ENCODE assay signal across 9 mouse cellular contexts in genomic region chr1:162895900-162896299, GRCm38 (mm10). TPM values are rescaled to one million over a fixed set of nuclear protein-coding genes. Genes with fewer than 3 reads are reported as not detected.
DNase-seq lines count a peak whose midpoint lies in the region; ATAC-seq and TF ChIP-seq lines count a peak whose summit lies in the region.
"Had no signal": no experiment of that assay in that cellular context is flagged by ENCODE, and none has a peak within 500 bp of the region (broad histone marks: within the 10 kb centered on the region; RNA-seq: fewer than 3 reads in every experiment).

No protein-coding gene starts in this region.

- DNase-seq in cerebellum, adult 18-20 months: peak; percentile 12 to 25
- DNase-seq in MEL (ENCODE audit: low read depth, low spot score): peak; percentile 66
- DNase-seq in cerebellum, postnatal 36 days: peak; percentile 19 to 22
- DNase-seq in gastrocnemius, postnatal 36 days: peak; percentile 62 to 63
- DNase-seq in layer of hippocampus, adult 2 months (ENCODE audit: low spot score in 2 of 2): peak; percentile 41 to 81
- DNase-seq in right cerebral cortex, postnatal 25 days: peak; percentile 29

- TF ChIP-seq RAD21 in MEL (IDR thresholded peaks at IDR 0.05; ENCODE audit: low read depth, low read length): peak; percentile 87

- no peaks in the 10 kb centered on the region for H3K9me3 ChIP-seq in MEL (replicated peaks; ENCODE audit: insufficient read depth, low read length)
- H3K9me3 ChIP-seq: limb, embryonic 12.5 days had no signal

- no peaks in the 10 kb centered on the region for H3K36me3 ChIP-seq in MEL (ENCODE audit: control insufficient read depth in 1 of 2, insufficient read depth in 2 of 2, low read length in 2 of 2)
- H3K36me3 ChIP-seq: limb, embryonic 12.5 days had no signal

- H3K79me2 ChIP-seq in MEL (ENCODE audit: control insufficient read depth, insufficient read depth, low read length, poor library complexity): no peaks in the 10 kb centered on the region

- H3K4me3 ChIP-seq in MEL (ENCODE audit: control insufficient read depth in 1 of 2, insufficient read depth in 1 of 2, low read depth in 2 of 2, low read length in 2 of 2): no peak overlapping the region
- no peak overlapping the region for H3K4me3 ChIP-seq in layer of hippocampus, adult 2 months
- H3K4me3 ChIP-seq: limb, embryonic 12.5 days had no signal

- TF ChIP-seq CTCF in MEL (IDR thresholded peaks at IDR 0.05 in 2 of 3, conservative IDR thresholded peaks at IDR 0.05 in 1 of 3; ENCODE audit: control insufficient read depth in 1 of 3, insufficient read depth in 1 of 3, low read depth in 2 of 3, low read length in 3 of 3, poor library complexity in 1 of 3, severe bottlenecking in 1 of 3): peak; percentile 72 to 82 (median 81)
- TF ChIP-seq CTCF in layer of hippocampus, adult 2 months (conservative IDR thresholded peaks at IDR 0.05): peak; percentile 90

- H3K27me3 ChIP-seq in MEL (ENCODE audit: control insufficient read depth in 1 of 2, insufficient read depth in 2 of 2, low read length in 2 of 2): no peaks in the 10 kb centered on the region; a peak in 1 of 4 replicates
- H3K27me3 ChIP-seq: limb, embryonic 12.5 days had no signal

- H3K4me1 ChIP-seq in MEL (ENCODE audit: control insufficient read depth in 1 of 2, insufficient read depth in 2 of 2, low read length in 2 of 2): no peaks in the 10 kb centered on the region
- H3K4me1 ChIP-seq: limb, embryonic 12.5 days had no signal

- intact Hi-C loops in gastrocnemius, postnatal 36 days (cut with DNase I): loop anchor here (5.0 kb wide), 1 partner anchor 161 kb away; no protein-coding TSS in a partner anchor

- no peak overlapping the region for H3K9ac ChIP-seq in MEL (ENCODE audit: control insufficient read depth, low read depth, low read length, poor library complexity, severe bottlenecking)
- H3K9ac ChIP-seq: limb, embryonic 12.5 days had no signal

- TF ChIP-seq EP300 in MEL (IDR thresholded peaks at IDR 0.05; ENCODE audit: low read depth in 1 of 2, low read length in 2 of 2): no peak

- no peak for ATAC-seq in cerebellum, adult (ENCODE audit: insufficient number of reproducible peaks, low FRiP score, low TSS enrichment)
- peak; percentile 60; the same call in 1 of the 2 replicates for ATAC-seq in megakaryocyte, adult 5-6 weeks (ENCODE audit: poor library complexity, severe bottlenecking)

- no peak for TF ChIP-seq POLR2A in MEL (IDR thresholded peaks at IDR 0.05; ENCODE audit: control insufficient read depth in 1 of 2, insufficient read depth in 1 of 2, low read depth in 1 of 2, low read length in 2 of 2, poor library complexity in 1 of 2)

- no peak overlapping the region for H3K27ac ChIP-seq in MEL (ENCODE audit: control insufficient read depth, low read depth, low read length)
- H3K27ac ChIP-seq in layer of hippocampus, adult 2 months: no peak overlapping the region
- H3K27ac ChIP-seq: limb, embryonic 12.5 days had no signal

TF ChIP-seq in MEL, 35 proteins besides CTCF, POLR2A, EP300 and RAD21:
- TF ChIP-seq SMC3 (IDR thresholded peaks at IDR 0.05; ENCODE audit: low read depth, low read length) (peak; percentile 86), ZC3H11A (IDR thresholded peaks at IDR 0.05; ENCODE audit: low read depth, low read length) (peak; percentile 69), ZMIZ1 (IDR thresholded peaks at IDR 0.05; ENCODE audit: low read depth, low read length) (no peak)

RNA-seq across cellular contexts. Expression of gene Fmo2, which starts 2.6 kb away (rescaled TPM):
- total RNA-seq in MEL (2012; rRNA removed): not detected in 2 replicates
- polyA plus RNA-seq in MEL (2012; ENCODE audit: insufficient read depth in 1 of 2, insufficient read length in 2 of 2, low read depth in 1 of 2, low replicate concordance in 2 of 2, missing spikeins in 1 of 2): not detected
- total RNA-seq in gastrocnemius, postnatal 36 days (2021): 10 to 100 TPM; 13.4 to 15.1 TPM
- 1 to 10 TPM; 2.4 to 2.7 TPM for total RNA-seq in layer of hippocampus, adult 2 months (2021)
- total RNA-seq in megakaryocyte, adult 5-6 weeks (2015): 0.16 TPM in 1 of 2 replicates, not detected in the other
- total RNA-seq in megakaryocyte, adult 5-6 weeks (2017): not detected in 2 replicates

RNA-seq across cellular contexts. Expression of gene Fmo1, which starts 29.5 kb away (rescaled TPM):
- total RNA-seq in MEL (2012; rRNA removed): 1.8 and 1.9 TPM in 2 replicates
- polyA plus RNA-seq in MEL (2012; ENCODE audit: insufficient read depth in 1 of 2, insufficient read length in 2 of 2, low read depth in 1 of 2, low replicate concordance in 2 of 2, missing spikeins in 1 of 2): not detected
- total RNA-seq in gastrocnemius, postnatal 36 days (2021): 10 to 100 TPM; 13.1 to 17.0 TPM
- total RNA-seq in layer of hippocampus, adult 2 months (2021): 10 to 100 TPM in 1 of 2 experiments, 1 to 10 TPM in 1; 7.5 to 13.5 TPM
- total RNA-seq in megakaryocyte, adult 5-6 weeks (2015): not detected in 2 replicates
- 0.41 TPM in 1 of 2 replicates, not detected in the other for total RNA-seq in megakaryocyte, adult 5-6 weeks (2017)

RNA-seq across cellular contexts. Expression of gene Fmo6, which starts 41.4 kb away (rescaled TPM):
- not detected in 2 replicates for total RNA-seq in MEL (2012; rRNA removed)
- polyA plus RNA-seq in MEL (2012; ENCODE audit: insufficient read depth in 1 of 2, insufficient read length in 2 of 2, low read depth in 1 of 2, low replicate concordance in 2 of 2, missing spikeins in 1 of 2): not detected
- not detected for total RNA-seq in gastrocnemius, postnatal 36 days (2021)
- not detected for total RNA-seq in layer of hippocampus, adult 2 months (2021)
- not detected in 2 replicates for total RNA-seq in megakaryocyte, adult 5-6 weeks (2015)
- not detected in 2 replicates for total RNA-seq in megakaryocyte, adult 5-6 weeks (2017)
